Mouse (Mus musculus) erythroblast, embryonic 14.5 days (primary cell): ENCODE results near the gene Rp2.

Experiments used
- GATA1 ChIP-seq: IDR thresholded peaks from 2 replicates; pipeline ENCODE4 v1.6.1; 2012; ENCODE audit warnings: low read length, inconsistent platforms, mixed read lengths
- TAL1 ChIP-seq: IDR thresholded peaks from 3 replicates; pipeline ENCODE4 v1.6.1; 2012; ENCODE audit warnings: low read length, inconsistent platforms, mixed read lengths

DNA sequence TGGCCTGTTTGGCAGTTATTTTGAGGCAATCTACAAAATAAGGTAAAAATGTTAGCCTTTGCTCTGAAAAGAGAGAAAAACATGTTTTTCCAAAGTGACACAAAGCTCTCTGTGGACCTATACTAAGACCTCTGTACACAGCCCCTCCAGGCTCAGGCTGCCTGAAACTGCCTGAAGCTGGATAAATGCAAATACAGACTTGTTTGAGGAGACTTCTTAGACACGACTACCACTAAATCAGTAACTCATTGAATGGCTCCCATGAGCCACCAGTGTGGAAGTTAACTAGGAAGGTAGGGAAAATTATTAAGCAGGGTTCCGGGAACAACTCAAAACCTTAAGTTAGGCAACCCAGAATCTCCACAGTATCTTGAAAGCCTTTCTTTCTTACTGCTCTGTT lies 43.4 kb downstream of the Rp2 start:
- no peak for TF ChIP-seq TAL1
- no peak for TF ChIP-seq GATA1
